ENCODE assay signal across 8 mouse cellular contexts in the genomic region with DNA sequence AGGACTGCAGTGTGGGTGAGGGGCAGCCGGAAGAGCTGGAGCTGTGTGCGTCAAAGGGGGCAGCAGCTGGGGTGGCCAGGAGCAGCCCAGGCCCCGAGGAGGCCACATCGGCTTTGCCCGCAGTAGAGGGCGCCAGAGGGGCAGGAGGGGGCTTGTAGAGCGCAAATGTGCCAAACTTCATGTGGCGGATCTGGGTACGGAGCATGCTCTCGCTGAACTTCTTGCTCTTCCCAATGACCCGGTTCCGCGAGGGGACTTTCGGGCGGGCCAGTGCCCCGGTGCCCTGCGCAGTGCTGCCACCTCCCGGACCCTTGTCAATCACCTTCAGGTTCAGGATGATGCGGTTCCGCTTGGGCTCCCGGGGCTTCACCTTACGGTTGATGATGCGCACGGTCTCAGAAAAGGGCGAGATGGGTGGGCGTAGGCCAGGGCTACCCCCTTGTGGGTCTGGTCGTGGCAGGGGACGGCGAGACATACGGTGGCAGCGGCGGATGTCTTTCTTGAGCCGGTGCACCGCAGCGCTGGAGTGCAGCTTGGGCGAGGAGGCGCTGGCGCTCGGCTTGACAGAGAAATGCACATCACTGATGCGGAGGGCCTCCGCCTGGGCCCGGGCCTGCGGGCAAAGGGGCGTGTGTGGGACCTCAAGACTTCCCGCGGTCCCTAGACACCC. TPM values are rescaled to one million over a fixed set of nuclear protein-coding genes. Genes with fewer than 3 reads are reported as not detected.
DNase-seq lines count a peak whose midpoint lies in the region; ATAC-seq lines count a peak whose summit lies in the region.

No protein-coding gene starts in this region.

- no peak for ATAC-seq in forebrain, embryonic 13.5 days
- no peak for ATAC-seq in limb, embryonic 13.5 days (ENCODE audit: low FRiP score, low read depth)

- H3K36me3 ChIP-seq in forebrain, embryonic 13.5 days (ENCODE audit: poor library complexity, severe bottlenecking), result peaks cover 47% of the 10 kb centered on the region
- peaks cover 59% of the 10 kb centered on the region for H3K36me3 ChIP-seq in limb, embryonic 13.5 days

- H3K4me3 ChIP-seq in forebrain, embryonic 13.5 days, result no peak overlapping the region
- H3K4me3 ChIP-seq in limb, embryonic 13.5 days, result no peak overlapping the region

- intact Hi-C loops in gastrocnemius, postnatal 14 days (cut with DNase I; ENCODE audit: low total_unique reads), result no loop called here

- H3K4me1 ChIP-seq in forebrain, embryonic 13.5 days, result peaks cover 79% of the 10 kb centered on the region
- H3K4me1 ChIP-seq in limb, embryonic 13.5 days, result peaks cover 76% of the 10 kb centered on the region

- 73% methylated on average over 46 of the region's 46 CpGs for WGBS in forebrain, embryonic 13.5 days
- 64% methylated on average over 46 of the region's 46 CpGs for WGBS in limb, embryonic 13.5 days

- H3K27me3 ChIP-seq in forebrain, embryonic 13.5 days, result no peaks in the 10 kb centered on the region
- H3K27me3 ChIP-seq in limb, embryonic 13.5 days, result no peaks in the 10 kb centered on the region

- peak; percentile 50 for DNase-seq in gastrocnemius, postnatal 14 days
- DNase-seq in gastrocnemius, adult 8-10 months (ENCODE audit: low spot score in 2 of 2), result no peak
- peak; percentile 51 for DNase-seq in right cerebral cortex, postnatal 14 days
- no peak for DNase-seq in right cerebral cortex, adult 18-20 months
- DNase-seq in retina, embryonic 14.5 days (ENCODE audit: low spot score), result peak; percentile 49
- no peak for DNase-seq in adrenal gland, adult 8-10 months

- peak overlapping the region; percentile 44; the same call in 1 of the 2 replicates for H3K9ac ChIP-seq in forebrain, embryonic 13.5 days
- peak overlapping the region; percentile 53; the same call in 1 of the 2 replicates for H3K9ac ChIP-seq in limb, embryonic 13.5 days

- no peaks in the 10 kb centered on the region for H3K9me3 ChIP-seq in forebrain, embryonic 13.5 days (replicated peaks)
- H3K9me3 ChIP-seq in limb, embryonic 13.5 days, result no peaks in the 10 kb centered on the region

- H3K4me2 ChIP-seq in forebrain, embryonic 13.5 days, result peak overlapping the region; percentile 16
- peak overlapping the region; percentile 32 for H3K4me2 ChIP-seq in limb, embryonic 13.5 days (replicated peaks)

- peak overlapping the region; percentile 28; the same call in 1 of the 2 replicates for H3K27ac ChIP-seq in forebrain, embryonic 13.5 days
- no peak overlapping the region for H3K27ac ChIP-seq in limb, embryonic 13.5 days

RNA-seq across cellular contexts. Expression of a gene that starts 5.5 kb away (rescaled TPM):
- under 1 TPM; 0.47 to 0.55 TPM for total RNA-seq in gastrocnemius, postnatal 14 days (2021)
- total RNA-seq in gastrocnemius, adult 8-10 months (2022), result under 1 TPM in 2 of 4 experiments, not detected in 2; 0.32 to 0.47 TPM
- polyA plus RNA-seq in forebrain, embryonic 13.5 days (2015; fragmentation: Nextera tagmentation; extraction: Ambion mirVana), result not detected in 2 replicates
- polyA plus RNA-seq in limb, embryonic 13.5 days (2015; fragmentation: Nextera tagmentation; extraction: Ambion mirVana), result 0.46 and 0.60 TPM in 2 replicates
- 1 to 10 TPM in 3 of 4 experiments, not detected in 1; 1.1 to 2.4 (median 1.6) TPM for total RNA-seq in adrenal gland, adult 8-10 months (2022)

RNA-seq across cellular contexts. Expression of a gene that starts 6.0 kb away (rescaled TPM):
- 10 to 100 TPM; 21.2 to 23.5 TPM for total RNA-seq in gastrocnemius, postnatal 14 days (2021)
- 1 to 10 TPM; 6.1 to 8.5 (median 7.9) TPM for total RNA-seq in gastrocnemius, adult 8-10 months (2022)
- polyA plus RNA-seq in forebrain, embryonic 13.5 days (2015; fragmentation: Nextera tagmentation; extraction: Ambion mirVana), result 39.0 and 43.8 TPM in 2 replicates
- polyA plus RNA-seq in limb, embryonic 13.5 days (2015; fragmentation: Nextera tagmentation; extraction: Ambion mirVana), result 45.4 and 54.5 TPM in 2 replicates
- 10 to 100 TPM; 55.0 to 88.9 (median 65.5) TPM for total RNA-seq in adrenal gland, adult 8-10 months (2022)

RNA-seq across cellular contexts. Expression of a gene that starts 23.9 kb away (rescaled TPM):
- total RNA-seq in gastrocnemius, postnatal 14 days (2021), result 1 to 10 TPM; 1.9 to 2.6 TPM
- under 1 TPM; 0.39 to 0.99 (median 0.64) TPM for total RNA-seq in gastrocnemius, adult 8-10 months (2022)
- polyA plus RNA-seq in forebrain, embryonic 13.5 days (2015; fragmentation: Nextera tagmentation; extraction: Ambion mirVana), result 7.9 and 8.3 TPM in 2 replicates
- polyA plus RNA-seq in limb, embryonic 13.5 days (2015; fragmentation: Nextera tagmentation; extraction: Ambion mirVana), result 2.7 and 2.9 TPM in 2 replicates
- total RNA-seq in adrenal gland, adult 8-10 months (2022), result 10 to 100 TPM in 2 of 4 experiments, 1 to 10 TPM in 2; 6.4 to 11.9 (median 9.4) TPM

RNA-seq across cellular contexts. Expression of a gene that starts 50.9 kb away (rescaled TPM):
- 1 to 10 TPM; 7.4 to 7.6 TPM for total RNA-seq in gastrocnemius, postnatal 14 days (2021)
- 1 to 10 TPM; 4.8 to 6.5 (median 5.2) TPM for total RNA-seq in gastrocnemius, adult 8-10 months (2022)
- 90.6 and 94.0 TPM in 2 replicates for polyA plus RNA-seq in forebrain, embryonic 13.5 days (2015; fragmentation: Nextera tagmentation; extraction: Ambion mirVana)
- 69.5 and 74.1 TPM in 2 replicates for polyA plus RNA-seq in limb, embryonic 13.5 days (2015; fragmentation: Nextera tagmentation; extraction: Ambion mirVana)
- 10 to 100 TPM; 22.0 to 27.1 (median 23.5) TPM for total RNA-seq in adrenal gland, adult 8-10 months (2022)

Comparison
In these comparisons a context has a peak if more than half of its experiments do, and no peak if none do; other contexts are left out.
1. DNase-seq: peak in gastrocnemius, postnatal 14 days (single experiment), right cerebral cortex, postnatal 14 days (single experiment) and retina, embryonic 14.5 days (single experiment); none in gastrocnemius, adult 8-10 months (0 of 2), right cerebral cortex, adult 18-20 months (single experiment) and adrenal gland, adult 8-10 months (single experiment).